Mouse (Mus musculus) forebrain, embryonic 15.5 days (tissue): Measurements from ENCODE around the gene Cnot4. TPM values are rescaled to one million over a fixed set of nuclear protein-coding genes. Genes with fewer than 3 reads are reported as not detected.

Experiments
- ATAC-seq: fragments of 200-750 bp; cut with Nextera tagmentation; replicated peaks from 2 replicates; pipeline ENCODE4 v1.8.0; 2017; ENCODE audit warnings: mild to moderate bottlenecking, moderate TSS enrichment, moderate library complexity
- H3K27ac ChIP-seq: fragments of 300-500 bp; sonication (generic); replicated peaks from 2 replicates; pipeline ENCODE4 v1.5.1; 2015; ENCODE audit warnings: mild to moderate bottlenecking, inconsistent platforms
- H3K27me3 ChIP-seq: fragments of 300-500 bp; sonication (generic); 2 replicates; pipeline ENCODE4 v1.6.1; 2015; ENCODE audit warnings: inconsistent platforms
- H3K36me3 ChIP-seq: fragments of 300-500 bp; sonication (generic); 2 replicates; pipeline ENCODE4 v1.6.1; 2015; ENCODE audit warnings: mild to moderate bottlenecking, inconsistent platforms
- H3K4me1 ChIP-seq: fragments of 300-500 bp; sonication (generic); 2 replicates; pipeline ENCODE4 v1.6.1; 2015; ENCODE audit warnings: inconsistent platforms
- H3K4me2 ChIP-seq: fragments of 300-500 bp; sonication (generic); replicated peaks from 2 replicates; pipeline ENCODE4 v1.6.1; 2015; ENCODE audit warnings: mild to moderate bottlenecking, inconsistent platforms
- H3K4me3 ChIP-seq: fragments of 300-500 bp; sonication (generic); 2 replicates; pipeline ENCODE4 v1.5.1; 2015; ENCODE audit warnings: mild to moderate bottlenecking, inconsistent platforms
- H3K9ac ChIP-seq: fragments of 300-500 bp; sonication (generic); replicated peaks from 2 replicates; pipeline ENCODE4 v1.6.1; 2015; ENCODE audit warnings: mild to moderate bottlenecking, inconsistent platforms
- H3K9me3 ChIP-seq: fragments of 300-500 bp; sonication (generic); 2 replicates; pipeline ENCODE4 v1.6.1; 2016; ENCODE audit warnings: inconsistent platforms
- WGBS: fragments of 180-500 bp; shearing (Covaris S2); methylation state at CpG from one replicate; pipeline ENCODE4 v1.1.7; 2015; ENCODE audit warnings: mixed read lengths; 5-methylcytosine and 5-hydroxymethylcytosine counted together
- polyA plus RNA-seq: library from polyadenylated mRNA; unstranded; fragments of >200 nt; fragmentation: Nextera tagmentation; extraction: Ambion mirVana; gene quantifications from 2 replicates; pipeline ENCODE4 v1.2.1, GENCODE M21; 2015

Cnot4 gene
- polyA plus RNA-seq, 1 experiment from 2014 or later, result 37.8 TPM

- Histone ChIP-seq H3K27ac (peak overlapping the region; percentile 94), H3K36me3 (no peaks in the 10 kb centered on the region), H3K4me1 (peaks cover 26% of the 10 kb centered on the region), H3K4me2 (peak overlapping the region; percentile 85), H3K27me3 (no peaks in the 10 kb centered on the region), H3K9ac (peak overlapping the region; percentile 79), H3K4me3 (peak overlapping the region; percentile 87), H3K9me3 (no peaks in the 10 kb centered on the region)
- peak; percentile 92 for ATAC-seq
- under 1% methylated on average over 22 of the region's 25 CpGs for WGBS
Observed at GRCm38 (mm10) chr6:35133246-35133578, 312 bp downstream of the Cnot4 start.

GRCm38 (mm10) chr6:35132806-35133205 is 718 bp downstream of the Cnot4 start:
- H3K4me2 ChIP-seq, result peak overlapping the region; percentile 85
- peak overlapping the region; percentile 79 for H3K9ac ChIP-seq
- peak overlapping the region; percentile 87 for H3K4me3 ChIP-seq
- 1% methylated on average over 11 of the region's 11 CpGs for WGBS
- no peaks in the 10 kb centered on the region for H3K9me3 ChIP-seq
- no peaks in the 10 kb centered on the region for H3K27me3 ChIP-seq
- peak; percentile 7 for ATAC-seq
- peaks cover 26% of the 10 kb centered on the region for H3K4me1 ChIP-seq
- H3K27ac ChIP-seq, result peak overlapping the region; percentile 94
- no peaks in the 10 kb centered on the region for H3K36me3 ChIP-seq

- no peaks in the 10 kb centered on the region for H3K4me1 ChIP-seq
- no peak for ATAC-seq
- H3K4me2 ChIP-seq, result no peak overlapping the region
- no peak overlapping the region for H3K27ac ChIP-seq
- H3K4me3 ChIP-seq, result no peak overlapping the region
- no peak overlapping the region for H3K9ac ChIP-seq
- H3K9me3 ChIP-seq, result no peaks in the 10 kb centered on the region
- no peaks in the 10 kb centered on the region for H3K27me3 ChIP-seq
- WGBS, result 80% methylated on average over 2 of the region's 2 CpGs
- peaks cover 5% of the 10 kb centered on the region for H3K36me3 ChIP-seq
Observed at GRCm38 (mm10) chr6:35122488-35122887, 11.0 kb downstream of the Cnot4 start.

- ATAC-seq, result no peak
- H3K9me3 ChIP-seq, result no peaks in the 10 kb centered on the region
- H3K4me1 ChIP-seq, result no peaks in the 10 kb centered on the region
- 90% methylated on average over 3 of the region's 3 CpGs for WGBS
- H3K9ac ChIP-seq, result no peak overlapping the region
- H3K4me3 ChIP-seq, result no peak overlapping the region
- no peak overlapping the region for H3K4me2 ChIP-seq
- H3K36me3 ChIP-seq, result peaks cover 5% of the 10 kb centered on the region
- no peaks in the 10 kb centered on the region for H3K27me3 ChIP-seq
- no peak overlapping the region for H3K27ac ChIP-seq
Observed at GRCm38 (mm10) chr6:35121925-35122324, 11.6 kb downstream of the Cnot4 start.

- no peaks in the 10 kb centered on the region for H3K4me1 ChIP-seq
- no peak for ATAC-seq
- H3K27me3 ChIP-seq, result no peaks in the 10 kb centered on the region
- H3K9me3 ChIP-seq, result no peaks in the 10 kb centered on the region
- H3K9ac ChIP-seq, result no peak overlapping the region
- no peaks in the 10 kb centered on the region for H3K36me3 ChIP-seq
- 91% methylated on average over 1 of the region's 1 CpGs for WGBS
- H3K4me2 ChIP-seq, result no peak overlapping the region
- H3K27ac ChIP-seq, result no peak overlapping the region
- no peak overlapping the region for H3K4me3 ChIP-seq
Observed at GRCm38 (mm10) chr6:35102457-35102856, 31.1 kb downstream of the Cnot4 start.

- 96% methylated on average over 3 of the region's 3 CpGs for WGBS
Observed at GRCm38 (mm10) chr6:35084927-35085326, 48.6 kb downstream of the Cnot4 start.

GRCm38 (mm10) chr6:35075148-35075547 is 58.4 kb downstream of the Cnot4 start:
- Histone ChIP-seq H3K4me2 (no peak overlapping the region), H3K9me3 (no peaks in the 10 kb centered on the region), H3K9ac (no peak overlapping the region), H3K4me3 (no peak overlapping the region), H3K36me3 (peaks cover 16% of the 10 kb centered on the region), H3K27ac (no peak overlapping the region), H3K4me1 (no peaks in the 10 kb centered on the region), H3K27me3 (no peaks in the 10 kb centered on the region)
- 95% methylated on average over 9 of the region's 9 CpGs for WGBS
- no peak for ATAC-seq

More at GRCm38 (mm10) chr6:35084927-35085326, 48.6 kb downstream of the Cnot4 start:
- Histone ChIP-seq H3K27ac (no peak overlapping the region), H3K27me3 (no peaks in the 10 kb centered on the region), H3K4me3 (no peak overlapping the region), H3K9ac (no peak overlapping the region), H3K9me3 (no peaks in the 10 kb centered on the region), H3K36me3 (no peaks in the 10 kb centered on the region), H3K4me2 (no peak overlapping the region), H3K4me1 (no peaks in the 10 kb centered on the region)
- no peak for ATAC-seq

- ATAC-seq, result no peak
- H3K9me3 ChIP-seq, result no peaks in the 10 kb centered on the region
- H3K36me3 ChIP-seq, result peaks cover 15% of the 10 kb centered on the region
- H3K4me1 ChIP-seq, result no peaks in the 10 kb centered on the region
- no peak overlapping the region for H3K4me3 ChIP-seq
- H3K4me2 ChIP-seq, result no peak overlapping the region
- no peak overlapping the region for H3K9ac ChIP-seq
- no peak overlapping the region for H3K27ac ChIP-seq
- WGBS, result 71% methylated on average over 3 of the region's 3 CpGs
- H3K27me3 ChIP-seq, result no peaks in the 10 kb centered on the region
Observed at GRCm38 (mm10) chr6:35071261-35071660, 62.3 kb downstream of the Cnot4 start.

GRCm38 (mm10) chr6:35062446-35062845 is 71.1 kb downstream of the Cnot4 start:
- H3K36me3 ChIP-seq, result peaks cover 13% of the 10 kb centered on the region; the same call in 1 of the 2 replicates
- no peak overlapping the region for H3K9ac ChIP-seq
- WGBS, result 27% methylated on average over 1 of the region's 1 CpGs
- no peak overlapping the region for H3K4me3 ChIP-seq
- no peak overlapping the region for H3K4me2 ChIP-seq
- H3K4me1 ChIP-seq, result no peaks in the 10 kb centered on the region
- ATAC-seq, result no peak
- H3K27ac ChIP-seq, result no peak overlapping the region
- H3K27me3 ChIP-seq, result no peaks in the 10 kb centered on the region
- H3K9me3 ChIP-seq, result no peaks in the 10 kb centered on the region

GRCm38 (mm10) chr6:35043127-35043526 is 90.4 kb downstream of the Cnot4 start:
- no peak for ATAC-seq

GRCm38 (mm10) chr6:35033341-35033740 is 100.2 kb downstream of the Cnot4 start:
- WGBS, result 93% methylated on average over 11 of the region's 11 CpGs
- Histone ChIP-seq H3K36me3 (no peaks in the 10 kb centered on the region), H3K27ac (no peak overlapping the region), H3K4me3 (no peak overlapping the region), H3K4me2 (no peak overlapping the region), H3K9ac (no peak overlapping the region), H3K9me3 (no peaks in the 10 kb centered on the region), H3K27me3 (no peaks in the 10 kb centered on the region), H3K4me1 (peaks cover 1% of the 10 kb centered on the region)
- no peak for ATAC-seq

More at GRCm38 (mm10) chr6:35043127-35043526, 90.4 kb downstream of the Cnot4 start:
- H3K9me3 ChIP-seq, result no peaks in the 10 kb centered on the region
- no peak overlapping the region for H3K4me3 ChIP-seq
- no peak overlapping the region for H3K9ac ChIP-seq
- no peaks in the 10 kb centered on the region for H3K36me3 ChIP-seq
- H3K27me3 ChIP-seq, result no peaks in the 10 kb centered on the region
- 80% methylated on average over 1 of the region's 1 CpGs for WGBS
- H3K4me1 ChIP-seq, result no peaks in the 10 kb centered on the region
- no peak overlapping the region for H3K4me2 ChIP-seq
- H3K27ac ChIP-seq, result no peak overlapping the region

GRCm38 (mm10) chr6:35032704-35033103 is 100.8 kb downstream of the Cnot4 start:
- no peak overlapping the region for H3K9ac ChIP-seq
- WGBS, result 81% methylated on average over 2 of the region's 2 CpGs
- ATAC-seq, result no peak
- no peak overlapping the region for H3K4me3 ChIP-seq
- no peaks in the 10 kb centered on the region for H3K9me3 ChIP-seq
- no peaks in the 10 kb centered on the region for H3K36me3 ChIP-seq
- no peak overlapping the region for H3K27ac ChIP-seq
- peaks cover 7% of the 10 kb centered on the region for H3K4me1 ChIP-seq
- no peaks in the 10 kb centered on the region for H3K27me3 ChIP-seq
- no peak overlapping the region for H3K4me2 ChIP-seq

- ATAC-seq, result no peak
- WGBS, result 95% methylated on average over 4 of the region's 4 CpGs
- no peaks in the 10 kb centered on the region for H3K36me3 ChIP-seq
- H3K27me3 ChIP-seq, result no peaks in the 10 kb centered on the region
- H3K4me3 ChIP-seq, result no peak overlapping the region
- H3K4me1 ChIP-seq, result peaks cover 16% of the 10 kb centered on the region
- no peak overlapping the region for H3K9ac ChIP-seq
- no peaks in the 10 kb centered on the region for H3K9me3 ChIP-seq
- no peak overlapping the region for H3K4me2 ChIP-seq
- no peak overlapping the region for H3K27ac ChIP-seq
Observed at GRCm38 (mm10) chr6:35030811-35031210, 102.7 kb downstream of the Cnot4 start.
